Mouse (Mus musculus) midbrain, embryonic 12.5 days (tissue): Measurements from ENCODE around the gene Egflam. TPM values are rescaled to one million over a fixed set of nuclear protein-coding genes. Genes with fewer than 3 reads are reported as not detected.

ENCODE experiments used
- ATAC-seq: fragments of 200-750 bp; cut with Nextera tagmentation; 2 replicates; pipeline ENCODE4 v1.8.0; 2017; ENCODE audit warnings: low read depth, moderate TSS enrichment, moderate library complexity; ENCODE audit not compliant: low FRiP score
- H3K27ac ChIP-seq: fragments of 300-500 bp; sonication (generic); replicated peaks from 2 replicates; pipeline ENCODE4 v1.5.1; 2016; ENCODE audit warnings: mild to moderate bottlenecking
- H3K27me3 ChIP-seq: fragments of 300-500 bp; sonication (generic); 2 replicates; pipeline ENCODE4 v1.6.1; 2016; ENCODE audit warnings: mild to moderate bottlenecking
- H3K36me3 ChIP-seq: fragments of 300-500 bp; sonication (generic); 2 replicates; pipeline ENCODE4 v1.6.1; 2016
- H3K4me1 ChIP-seq: fragments of 300-500 bp; sonication (generic); 2 replicates; pipeline ENCODE4 v1.6.1; 2016
- H3K4me2 ChIP-seq: fragments of 300-500 bp; sonication (generic); replicated peaks from 2 replicates; pipeline ENCODE4 v1.6.1; 2016; ENCODE audit warnings: mild to moderate bottlenecking, moderate library complexity
- H3K4me3 ChIP-seq: fragments of 300-500 bp; sonication (generic); 2 replicates; pipeline ENCODE4 v1.5.1; 2016; ENCODE audit warnings: mild to moderate bottlenecking
- H3K9ac ChIP-seq: fragments of 300-500 bp; sonication (generic); replicated peaks from 2 replicates; pipeline ENCODE4 v1.6.1; 2016; ENCODE audit warnings: mild to moderate bottlenecking, moderate library complexity
- H3K9me3 ChIP-seq: fragments of 300-500 bp; sonication (generic); 2 replicates; pipeline ENCODE4 v1.6.1; 2016; ENCODE audit warnings: mild to moderate bottlenecking
- whole genome bisulfite sequencing: fragments of 180-500 bp; shearing (Covaris S2); methylation state at CpG from one replicate; pipeline ENCODE4 v1.1.7; 2016; 5-methylcytosine and 5-hydroxymethylcytosine counted together
- polyA plus RNA-seq: library from polyadenylated mRNA; unstranded; fragments of >200 nt; fragmentation: Nextera tagmentation; extraction: Ambion mirVana; gene quantifications from 2 replicates; pipeline ENCODE4 v1.2.1, GENCODE M21; 2016

The Egflam gene
- polyA plus RNA-seq, 1 experiment from 2014 or later = 13.0 TPM

DNA sequence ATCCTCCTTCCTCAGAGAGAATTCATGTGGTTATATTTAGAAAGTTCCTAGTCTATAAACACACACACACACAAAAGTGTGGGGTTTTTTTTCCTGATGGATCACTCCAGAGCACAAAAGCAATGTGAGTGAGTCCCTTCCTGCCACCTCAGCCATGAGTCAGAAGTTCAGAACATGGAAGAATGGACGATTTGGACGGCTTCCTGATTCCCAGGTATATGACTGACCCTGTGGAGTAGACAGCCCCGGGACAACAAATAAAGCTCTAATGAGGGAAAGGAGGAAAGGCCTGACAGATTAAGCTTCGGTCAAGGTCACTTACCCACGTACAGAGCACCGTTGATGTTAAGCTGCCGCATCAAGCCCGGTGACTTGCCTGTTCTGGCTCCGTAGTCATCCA lies 190.0 kb downstream of the Egflam start:
- no peak overlapping the region for H3K9ac ChIP-seq
- no peak overlapping the region for H3K4me2 ChIP-seq
- no peak for ATAC-seq
- 92% methylated on average over 9 of the region's 9 CpGs for WGBS
- no peaks in the 10 kb centered on the region for H3K36me3 ChIP-seq
- 0 out of 2 replicates have a peak, but pooled peaks cover 4% of the 10 kb centered on the region for H3K4me1 ChIP-seq
- no peaks in the 10 kb centered on the region for H3K27me3 ChIP-seq
- H3K9me3 ChIP-seq = no peaks in the 10 kb centered on the region
- H3K4me3 ChIP-seq = no peak overlapping the region
- no peak overlapping the region for H3K27ac ChIP-seq

DNA sequence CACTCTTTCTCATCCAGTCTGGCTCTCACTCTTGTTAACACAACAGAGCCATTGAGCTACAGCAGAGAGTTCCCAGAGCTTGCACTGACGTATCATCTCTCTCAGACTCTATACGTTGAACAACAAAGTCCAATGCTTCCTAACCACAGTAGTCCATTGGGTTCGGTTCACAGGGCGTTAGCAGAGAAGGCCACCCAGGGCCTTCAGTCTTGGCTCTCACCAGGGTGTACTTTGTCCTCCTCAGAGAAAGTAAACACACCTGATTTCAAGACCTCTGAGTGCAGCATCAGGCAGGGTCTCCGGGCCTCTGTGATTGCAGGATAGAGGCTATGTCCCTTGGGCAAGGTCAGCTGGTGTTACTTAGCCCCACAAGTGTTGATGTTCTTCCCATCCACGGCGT lies 190.9 kb downstream of the Egflam start:
- no peak for ATAC-seq

DNA sequence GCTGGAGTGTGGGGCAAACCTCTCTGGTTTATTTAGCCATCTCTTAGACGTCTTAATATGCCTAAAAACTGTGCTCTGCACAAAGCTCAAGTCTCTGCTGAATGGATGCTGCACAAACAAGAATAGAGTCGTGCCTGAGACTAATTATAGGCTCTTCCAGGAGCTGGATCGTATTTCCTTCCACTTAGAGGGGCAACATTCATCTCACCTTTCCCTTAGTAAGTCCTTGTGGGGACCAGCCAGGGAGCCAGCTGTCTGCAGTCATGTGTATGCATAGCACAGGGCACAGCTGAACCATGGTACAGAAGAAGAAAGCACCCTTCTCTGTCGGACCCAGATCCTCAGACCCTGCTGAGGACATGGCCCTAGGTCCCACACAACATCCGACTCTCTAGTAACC lies 192.1 kb downstream of the Egflam start:
- WGBS = 49% methylated on average over 5 of the region's 5 CpGs
- H3K9ac ChIP-seq = no peak overlapping the region
- no peak overlapping the region for H3K4me2 ChIP-seq
- H3K9me3 ChIP-seq = no peaks in the 10 kb centered on the region
- H3K36me3 ChIP-seq = no peaks in the 10 kb centered on the region
- no peaks in the 10 kb centered on the region for H3K27me3 ChIP-seq
- H3K4me3 ChIP-seq = no peak overlapping the region
- no peak overlapping the region for H3K27ac ChIP-seq
- ATAC-seq = no peak
- peaks cover 13% of the 10 kb centered on the region for H3K4me1 ChIP-seq

More for the DNA sequence above, 190.9 kb downstream of the Egflam start:
- H3K4me3 ChIP-seq = no peak overlapping the region
- H3K4me1 ChIP-seq = 0 out of 2 replicates have a peak, but pooled peaks cover 4% of the 10 kb centered on the region
- no peak overlapping the region for H3K9ac ChIP-seq
- 81% methylated on average over 7 of the region's 7 CpGs for WGBS
- H3K9me3 ChIP-seq = no peaks in the 10 kb centered on the region
- no peaks in the 10 kb centered on the region for H3K36me3 ChIP-seq
- H3K27me3 ChIP-seq = no peaks in the 10 kb centered on the region
- H3K27ac ChIP-seq = no peak overlapping the region
- H3K4me2 ChIP-seq = no peak overlapping the region

DNA sequence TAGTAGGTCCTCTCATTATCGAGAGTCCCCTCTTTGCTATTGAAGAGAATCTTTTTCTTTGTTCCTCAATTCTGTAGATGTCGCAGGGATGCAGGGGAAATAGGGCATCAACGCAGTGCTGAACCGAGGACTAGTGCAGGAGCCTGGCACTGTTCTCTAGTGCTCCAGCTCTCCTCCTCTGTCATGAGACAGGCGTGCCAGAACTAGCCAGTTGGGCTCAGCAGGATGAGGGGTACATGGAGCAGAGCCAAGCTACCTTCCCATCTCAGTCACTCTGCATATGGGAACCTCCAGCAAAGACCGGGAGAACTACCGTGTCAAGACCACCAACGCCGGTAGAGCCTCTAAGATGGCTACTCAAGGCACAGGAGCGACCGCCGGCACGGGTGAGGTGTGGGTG lies 193.3 kb downstream of the Egflam start:
- Histone ChIP-seq H3K4me2 (no peak overlapping the region), H3K36me3 (no peaks in the 10 kb centered on the region), H3K4me3 (no peak overlapping the region), H3K9ac (no peak overlapping the region), H3K9me3 (no peaks in the 10 kb centered on the region), H3K27me3 (no peaks in the 10 kb centered on the region), H3K4me1 (peaks cover 16% of the 10 kb centered on the region), H3K27ac (no peak overlapping the region)
- 72% methylated on average over 13 of the region's 13 CpGs for WGBS
- ATAC-seq = no peak

DNA sequence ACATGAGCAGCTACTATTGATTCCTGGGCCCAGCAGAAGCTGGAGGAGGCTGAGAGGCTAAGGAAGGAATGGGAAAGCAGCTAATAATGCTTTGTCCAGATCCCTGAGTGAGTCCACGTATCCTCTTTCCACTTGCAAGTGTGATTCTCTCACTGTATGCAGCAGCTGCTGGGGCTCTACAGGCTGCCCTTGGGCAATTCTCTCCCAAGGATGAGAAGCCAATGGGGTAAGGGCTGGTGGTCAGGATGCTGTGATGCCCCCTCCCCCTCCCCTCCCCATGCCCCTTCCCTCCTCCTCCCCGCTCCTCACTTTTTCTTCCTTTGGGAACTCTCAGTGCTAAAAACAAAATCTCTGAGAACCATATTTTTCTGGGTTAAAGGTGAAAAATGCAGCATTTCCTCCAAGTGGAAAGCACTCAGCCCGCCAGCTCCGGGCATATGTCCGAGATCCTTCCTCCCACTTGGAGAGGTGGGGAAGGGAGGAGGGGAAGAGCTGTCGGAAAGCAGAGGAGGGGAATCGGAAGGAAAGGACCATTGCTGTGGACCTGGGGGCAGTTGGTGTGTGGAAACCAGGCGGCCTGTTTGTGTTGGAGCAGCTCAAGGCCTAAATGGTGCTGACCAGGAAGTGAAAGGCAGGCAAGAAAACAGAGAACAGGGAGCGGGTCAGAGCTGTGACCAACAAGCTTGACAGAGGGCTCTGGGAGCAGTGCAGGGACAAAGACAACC lies 194.4 kb downstream of the Egflam start:
- Histone ChIP-seq H3K4me1 (peaks cover 26% of the 10 kb centered on the region), H3K4me3 (no peak overlapping the region), H3K9ac (no peak overlapping the region), H3K4me2 (no peak overlapping the region), H3K27ac (no peak overlapping the region), H3K36me3 (no peaks in the 10 kb centered on the region), H3K27me3 (no peaks in the 10 kb centered on the region), H3K9me3 (no peaks in the 10 kb centered on the region)
- 78% methylated on average over 9 of the region's 9 CpGs for WGBS
- ATAC-seq = no peak

DNA sequence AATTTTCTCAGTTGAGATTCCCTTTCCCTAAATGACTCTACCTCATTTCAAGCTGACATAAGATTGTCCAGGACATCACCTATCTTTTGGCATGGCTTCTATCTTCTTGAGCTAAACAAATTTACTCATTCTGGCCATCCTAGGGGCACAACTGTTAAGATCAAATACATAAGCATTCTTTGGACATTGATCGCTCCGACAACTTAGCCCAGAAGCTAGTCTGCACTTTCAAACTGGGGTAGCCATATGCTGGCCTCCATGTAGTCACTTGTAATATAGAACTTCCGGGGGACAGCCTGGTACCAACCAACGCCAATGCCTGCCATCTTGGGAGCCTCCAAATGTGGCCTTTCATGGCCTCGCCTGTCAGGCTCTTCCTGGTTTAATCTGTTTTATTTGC lies 195.2 kb downstream of the Egflam start:
- peaks cover 31% of the 10 kb centered on the region for H3K4me1 ChIP-seq

DNA sequence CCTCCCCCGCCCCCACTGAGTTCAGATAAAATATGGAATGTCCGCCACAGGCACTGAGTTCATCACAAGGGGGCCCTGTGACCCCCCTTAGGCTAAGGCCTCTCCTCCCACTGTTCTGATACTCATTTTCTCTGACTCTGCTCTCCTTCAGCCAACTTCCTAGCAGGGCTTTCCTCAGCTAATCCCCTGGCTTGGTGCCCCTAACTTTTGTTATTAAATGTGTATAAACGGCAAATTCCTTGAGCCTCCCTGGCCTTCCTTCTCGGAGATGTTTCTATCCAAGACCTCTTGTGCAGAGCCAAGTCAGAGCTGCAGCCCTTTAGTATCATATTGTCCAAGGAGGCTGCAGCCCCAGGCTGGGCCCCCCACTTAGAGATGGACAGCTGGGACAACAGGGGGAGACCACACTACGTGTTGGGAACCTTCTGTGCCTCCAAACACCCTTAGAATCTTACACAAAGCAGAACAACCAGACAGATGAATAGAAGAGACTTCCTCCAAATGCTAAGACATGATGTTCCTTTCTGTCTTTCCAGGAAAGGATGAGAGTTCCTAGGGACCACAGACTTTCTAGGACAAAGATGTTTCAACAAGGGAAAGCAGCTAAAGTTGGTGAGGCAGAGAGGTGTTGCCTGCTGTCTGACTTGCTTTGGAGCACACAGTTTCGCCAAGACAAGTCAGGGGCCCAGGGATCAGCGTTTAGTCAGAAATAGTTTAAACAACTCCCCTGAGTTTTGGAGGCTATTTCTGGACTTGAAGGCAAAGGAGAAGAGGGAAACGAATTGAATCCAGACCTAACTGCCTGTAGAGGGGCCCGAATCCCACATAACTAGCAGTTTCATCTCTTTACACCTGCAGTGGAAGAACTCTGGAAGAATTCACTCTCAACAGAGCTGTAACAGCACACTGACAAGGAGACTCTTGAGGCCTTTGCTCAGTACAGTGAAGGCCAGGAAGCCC lies 196.5 kb downstream of the Egflam start:
- no peak overlapping the region for H3K27ac ChIP-seq
- H3K4me1 ChIP-seq = peaks cover 32% of the 10 kb centered on the region
- 54% methylated on average over 9 of the region's 9 CpGs for WGBS

More for the DNA sequence above, 195.2 kb downstream of the Egflam start:
- H3K4me2 ChIP-seq = no peak overlapping the region
- no peaks in the 10 kb centered on the region for H3K9me3 ChIP-seq
- H3K27ac ChIP-seq = no peak overlapping the region
- 88% methylated on average over 5 of the region's 5 CpGs for WGBS
- no peak overlapping the region for H3K9ac ChIP-seq
- ATAC-seq = no peak
- no peaks in the 10 kb centered on the region for H3K36me3 ChIP-seq
- no peaks in the 10 kb centered on the region for H3K27me3 ChIP-seq
- H3K4me3 ChIP-seq = no peak overlapping the region

DNA sequence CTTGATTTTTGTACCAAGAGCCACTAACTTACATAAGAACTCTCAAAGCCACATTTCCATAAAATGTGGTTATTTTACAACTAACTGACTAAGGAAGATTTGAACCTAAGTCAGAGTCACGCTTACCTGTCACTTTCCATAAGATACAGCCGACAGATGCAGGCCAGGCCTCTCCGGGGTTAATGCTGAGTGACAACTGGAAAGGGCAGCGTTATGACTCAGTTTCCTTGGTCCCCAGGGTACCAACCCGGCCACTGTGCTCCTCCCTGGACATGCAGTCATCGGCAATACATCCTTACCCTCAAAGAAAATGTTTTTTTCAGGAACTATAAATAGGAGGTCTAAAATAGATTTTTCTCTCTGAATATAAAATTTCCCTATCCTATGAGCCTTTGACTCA lies 197.9 kb downstream of the Egflam start:
- no peak for ATAC-seq
- Histone ChIP-seq H3K9ac (no peak overlapping the region), H3K9me3 (no peaks in the 10 kb centered on the region), H3K4me1 (peaks cover 40% of the 10 kb centered on the region), H3K27me3 (no peaks in the 10 kb centered on the region), H3K4me2 (no peak overlapping the region), H3K36me3 (no peaks in the 10 kb centered on the region), H3K4me3 (no peak overlapping the region), H3K27ac (no peak overlapping the region)
- 54% methylated on average over 6 of the region's 6 CpGs for WGBS

More for the DNA sequence above, 196.5 kb downstream of the Egflam start:
- no peaks in the 10 kb centered on the region for H3K27me3 ChIP-seq
- H3K4me3 ChIP-seq = no peak overlapping the region
- no peak overlapping the region for H3K9ac ChIP-seq
- no peak for ATAC-seq
- no peaks in the 10 kb centered on the region for H3K36me3 ChIP-seq
- no peaks in the 10 kb centered on the region for H3K9me3 ChIP-seq
- no peak overlapping the region for H3K4me2 ChIP-seq

DNA sequence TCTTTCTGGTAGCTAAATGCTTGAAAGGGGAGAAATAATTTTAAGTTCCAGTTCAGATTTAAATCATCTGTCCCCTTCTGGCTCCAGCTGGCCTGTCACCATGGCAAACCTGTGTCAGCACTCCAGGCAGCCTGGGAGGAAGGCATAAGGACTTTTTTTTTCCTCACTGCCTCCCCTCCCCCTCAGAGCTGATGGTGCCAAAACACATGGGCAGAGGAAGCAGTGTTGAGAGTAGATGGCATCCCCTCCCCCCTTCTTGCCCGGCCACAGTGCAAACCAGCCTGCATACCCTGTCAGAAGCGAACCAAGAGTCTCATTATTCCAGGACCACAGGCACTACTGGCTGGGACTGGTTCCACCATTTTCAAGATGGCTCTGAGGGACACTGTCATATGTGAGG lies 199.4 kb downstream of the Egflam start:
- Histone ChIP-seq H3K9ac (no peak overlapping the region), H3K36me3 (no peaks in the 10 kb centered on the region), H3K27ac (peak overlapping the region; percentile 10; the same call in 1 of the 2 replicates), H3K4me1 (peaks cover 52% of the 10 kb centered on the region), H3K9me3 (no peaks in the 10 kb centered on the region), H3K4me3 (no peak overlapping the region), H3K4me2 (no peak overlapping the region), H3K27me3 (no peaks in the 10 kb centered on the region)
- WGBS = 52% methylated on average over 2 of the region's 2 CpGs
- ATAC-seq = peak; percentile 52

DNA sequence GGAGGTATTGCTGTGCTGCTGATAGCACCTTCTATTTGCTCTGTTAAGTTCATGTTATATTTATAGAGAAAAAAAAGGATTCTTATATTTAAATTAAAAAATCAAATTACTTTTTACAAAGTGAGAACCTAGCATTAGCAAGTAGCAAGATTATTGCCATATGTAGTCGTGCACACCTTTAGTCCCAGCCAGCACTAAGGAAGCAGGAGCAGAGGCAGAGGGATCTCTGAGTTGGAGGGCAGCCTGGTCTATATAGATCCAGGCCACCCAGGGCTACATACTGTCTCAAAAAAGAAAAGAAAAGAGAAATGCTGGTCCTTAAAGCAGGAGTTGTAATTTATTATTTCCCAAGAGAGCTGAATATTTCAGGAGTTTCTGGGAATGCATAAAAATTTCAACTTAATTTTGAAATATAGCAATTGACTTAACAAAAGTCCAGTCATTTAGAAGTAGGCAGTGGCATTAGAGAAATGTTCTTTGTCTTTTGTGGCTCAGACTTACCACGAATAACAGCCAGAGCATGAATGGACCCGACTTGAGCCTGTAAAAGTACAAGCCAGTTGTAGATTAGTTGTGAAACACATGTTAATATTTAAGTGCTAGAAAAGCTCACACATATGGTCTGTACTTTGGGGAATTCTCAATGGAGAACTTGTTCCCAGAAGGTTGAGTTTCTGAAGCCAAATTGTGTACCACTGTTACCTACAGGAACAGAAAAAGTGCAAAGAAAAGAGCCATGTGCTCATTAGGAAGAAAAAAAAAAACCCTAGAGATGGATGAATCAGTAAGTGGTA lies 200.3 kb downstream of the Egflam start:
- Histone ChIP-seq H3K4me2 (no peak overlapping the region), H3K27ac (no peak overlapping the region; the same call in 1 of the 2 replicates), H3K4me1 (peaks cover 62% of the 10 kb centered on the region), H3K36me3 (no peaks in the 10 kb centered on the region), H3K4me3 (no peak overlapping the region), H3K9me3 (no peaks in the 10 kb centered on the region), H3K9ac (no peak overlapping the region), H3K27me3 (no peaks in the 10 kb centered on the region)
- 47% methylated on average over 3 of the region's 3 CpGs for WGBS
- no peak for ATAC-seq

DNA sequence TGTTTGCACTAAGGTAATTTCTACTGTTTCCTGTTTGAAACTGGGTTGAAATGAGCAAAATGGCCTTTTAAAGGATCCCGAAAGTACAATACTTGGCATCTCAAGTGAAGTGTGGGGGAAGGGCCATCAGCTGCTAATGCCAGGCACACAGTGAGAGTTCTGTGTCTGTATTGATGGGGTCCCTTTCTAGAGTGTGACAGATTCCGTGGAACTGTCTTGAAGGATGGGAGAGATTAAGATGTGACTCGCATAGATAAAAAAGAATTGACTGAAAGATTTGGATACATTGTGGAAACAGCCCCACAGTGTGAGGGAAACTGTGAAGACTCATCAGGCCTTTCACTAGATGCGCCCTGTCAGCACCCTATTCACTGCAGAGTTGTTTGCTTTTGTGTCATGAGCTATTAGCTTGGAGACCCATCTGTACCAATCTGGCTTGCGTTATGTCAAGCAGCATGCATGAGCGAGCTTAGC lies 203.4 kb downstream of the Egflam start:
- H3K4me3 ChIP-seq = no peak overlapping the region
- WGBS = 10% methylated on average over 6 of the region's 6 CpGs
- ATAC-seq = peak; percentile 71
- peak overlapping the region; percentile 66 for H3K27ac ChIP-seq
- no peak overlapping the region for H3K9ac ChIP-seq
- H3K36me3 ChIP-seq = no peaks in the 10 kb centered on the region
- H3K4me2 ChIP-seq = peak overlapping the region; percentile 24; the same call in 1 of the 2 replicates
- H3K9me3 ChIP-seq = no peaks in the 10 kb centered on the region
- no peaks in the 10 kb centered on the region for H3K27me3 ChIP-seq
- H3K4me1 ChIP-seq = peaks cover 51% of the 10 kb centered on the region
